Mouse (Mus musculus): ENCODE data around the gene Psg16. TPM values are rescaled to one million over a fixed set of nuclear protein-coding genes. Genes with fewer than 3 reads are reported as not detected.

The Psg16 gene
- polyA plus RNA-seq, 1 experiment, result 0.09 TPM

DNA sequence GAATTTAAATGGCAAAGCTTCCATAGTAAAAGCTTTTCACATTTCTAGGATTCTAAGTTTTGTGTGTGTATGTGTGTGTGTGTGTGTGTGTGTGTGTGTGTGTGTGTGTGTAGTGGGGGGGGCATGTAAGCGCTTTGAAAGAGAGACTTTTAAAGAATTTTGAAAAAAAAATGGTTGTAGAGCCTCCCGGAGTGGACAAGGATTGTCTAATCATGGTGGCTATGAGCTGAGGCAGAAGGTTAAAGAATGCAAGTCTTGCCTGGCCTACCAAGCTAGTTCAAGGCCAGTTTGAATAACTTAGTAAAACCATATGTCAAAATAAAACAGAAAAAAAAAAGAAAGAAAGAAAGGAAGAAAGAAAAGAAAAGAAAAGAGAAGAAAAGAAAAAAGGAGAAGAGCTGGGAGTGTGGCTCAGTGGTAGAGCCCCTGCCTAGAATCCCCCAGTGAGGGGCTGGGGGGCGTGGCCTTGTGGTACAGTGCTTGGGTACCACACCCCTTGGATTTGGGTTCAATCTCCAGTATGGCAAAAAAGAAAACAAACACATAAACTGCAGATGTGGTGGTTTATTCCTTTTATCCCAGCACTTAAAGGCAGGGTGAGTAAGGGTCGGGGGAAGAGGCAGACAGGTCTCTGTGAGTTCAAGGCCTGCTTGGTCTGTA, 18.4 kb upstream of the Psg16 start:
- WGBS, result 94% methylated on average over 4 of the region's 4 CpGs
- Histone ChIP-seq H3K4me3 (replicated peaks; ENCODE audit: extremely low read depth, low read depth, low read length) (no peak overlapping the region), H3K4me1 (ENCODE audit: control insufficient read depth, insufficient read depth, low read length) (peaks cover 16% of the 10 kb centered on the region)
- DNase-seq, result no peak
- TF ChIP-seq CTCF (IDR thresholded peaks at IDR 0.05; ENCODE audit: insufficient read depth, low read length) (no peak), POLR2A (IDR thresholded peaks at IDR 0.05; ENCODE audit: borderline replicate concordance, extremely low read depth, low read depth, low read length) (no peak)

DNA sequence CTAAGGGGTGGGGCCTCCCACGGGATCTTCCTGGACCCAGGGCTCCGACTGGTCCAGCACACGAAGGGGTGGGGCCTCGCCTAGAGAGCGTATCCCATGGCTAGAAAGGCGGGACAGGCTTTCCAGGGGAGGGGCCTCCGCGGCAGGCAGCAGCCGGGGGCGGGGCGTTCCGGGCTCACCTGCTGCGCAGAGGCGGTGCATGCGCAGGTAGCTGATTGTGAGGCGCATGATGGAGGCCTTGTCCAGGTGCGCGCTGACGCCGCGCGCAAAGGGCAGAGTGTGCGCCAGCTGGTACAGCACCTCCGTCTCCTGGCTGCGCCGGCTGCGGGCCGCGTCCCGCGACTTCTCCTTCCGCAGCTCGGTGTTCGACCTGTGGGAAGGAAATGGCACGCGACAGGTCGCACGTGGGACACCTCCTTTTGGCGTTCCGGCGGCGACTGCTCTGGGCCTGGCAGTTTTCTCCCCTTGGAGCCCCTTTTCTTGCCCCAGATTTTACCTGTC, 17.7 kb upstream of the Psg16 start:
- no peak for TF ChIP-seq CTCF (IDR thresholded peaks at IDR 0.05; ENCODE audit: insufficient read depth, low read length)
- peak; percentile 78; the same call in 1 of the 2 replicates for TF ChIP-seq POLR2A (IDR thresholded peaks at IDR 0.05; ENCODE audit: borderline replicate concordance, extremely low read depth, low read depth, low read length)
- 3% methylated on average over 41 of the region's 42 CpGs for WGBS
- DNase-seq, result peak; percentile 89
- H3K4me3 ChIP-seq (replicated peaks; ENCODE audit: extremely low read depth, low read depth, low read length), result peak overlapping the region; percentile 57
- H3K4me1 ChIP-seq (ENCODE audit: control insufficient read depth, insufficient read depth, low read length), result peaks cover 19% of the 10 kb centered on the region

DNA sequence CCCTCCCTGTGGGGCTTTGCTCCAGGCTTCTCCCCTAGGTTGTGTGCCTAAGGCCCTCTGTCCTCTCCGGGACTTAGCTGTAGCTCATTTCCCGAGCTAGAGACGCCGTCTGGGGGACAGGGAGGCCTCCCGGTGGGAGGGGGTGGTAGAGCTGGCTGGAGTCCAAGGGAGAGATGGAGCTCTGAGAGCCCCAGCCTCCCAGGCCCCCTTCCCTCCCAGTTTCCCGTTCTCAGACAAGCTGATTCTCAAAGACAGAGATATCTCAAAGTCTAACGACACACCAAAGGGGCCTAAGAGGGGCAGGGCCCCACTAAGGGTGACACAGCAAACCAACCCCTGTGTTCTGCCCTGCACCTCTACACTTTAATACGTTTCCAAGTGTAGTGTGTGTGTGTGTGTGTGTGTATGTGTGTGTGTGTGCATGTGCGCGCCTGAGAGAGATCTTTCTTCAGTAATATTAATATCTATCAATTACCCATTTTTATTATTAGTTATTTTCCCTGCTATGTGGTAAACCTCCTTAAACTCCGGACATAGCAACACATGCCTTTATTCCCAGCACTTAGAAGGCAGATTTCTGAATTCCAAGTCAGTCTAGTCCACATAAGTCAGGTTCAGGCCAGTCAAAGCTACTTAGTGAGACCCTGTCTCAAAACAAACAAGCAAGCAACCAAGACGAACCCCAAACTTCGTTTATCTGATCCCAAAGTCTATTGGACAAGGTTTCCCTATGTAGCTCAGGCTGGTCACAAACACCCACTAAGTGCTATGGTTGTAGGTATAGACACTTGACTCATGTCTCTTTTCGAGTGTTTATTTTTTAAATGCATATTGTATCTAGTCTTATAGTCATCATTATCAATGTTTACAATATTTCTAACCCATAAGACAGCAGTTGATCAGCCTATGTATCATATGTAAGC, 17.0 kb upstream of the Psg16 start:
- TF ChIP-seq CTCF (IDR thresholded peaks at IDR 0.05; ENCODE audit: insufficient read depth, low read length), result no peak
- TF ChIP-seq POLR2A (IDR thresholded peaks at IDR 0.05; ENCODE audit: borderline replicate concordance, extremely low read depth, low read depth, low read length), result no peak
- H3K4me1 ChIP-seq (ENCODE audit: control insufficient read depth, insufficient read depth, low read length), result peaks cover 21% of the 10 kb centered on the region
- peak overlapping the region; percentile 57 for H3K4me3 ChIP-seq (replicated peaks; ENCODE audit: extremely low read depth, low read depth, low read length)
- no peak for DNase-seq
- WGBS, result 33% methylated on average over 14 of the region's 14 CpGs

DNA sequence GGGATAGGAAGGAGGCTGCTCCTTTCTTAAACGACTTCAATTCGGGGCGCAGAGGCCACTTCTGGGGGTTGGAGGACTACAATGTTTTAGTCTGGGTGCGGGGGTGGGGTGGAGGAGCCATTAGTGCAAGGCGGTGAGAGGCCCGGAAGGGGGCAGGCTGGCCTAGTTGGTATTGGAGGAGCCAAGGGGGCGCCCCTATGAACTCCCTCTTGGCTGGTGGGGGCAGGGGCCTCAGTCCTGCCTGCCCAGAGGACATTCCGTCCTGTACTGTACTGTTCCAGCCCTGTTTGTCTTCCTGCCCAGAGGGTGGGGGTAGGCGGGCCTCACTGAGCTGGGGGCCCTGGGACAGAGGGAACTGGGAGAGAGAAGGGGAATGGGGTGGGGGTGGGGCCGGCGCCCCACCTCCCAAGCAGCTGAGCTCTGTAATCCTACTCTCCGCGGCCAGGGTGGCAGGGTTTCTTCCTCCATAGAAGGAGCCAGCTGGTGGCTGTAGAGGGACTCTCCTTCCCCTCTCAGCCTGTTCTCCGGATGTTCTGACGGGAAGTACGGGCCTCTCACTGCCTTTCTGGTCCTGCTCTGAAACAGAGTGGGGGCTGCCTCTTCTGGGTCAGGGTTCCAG, 15.7 kb upstream of the Psg16 start:
- peak; percentile 73; the same call in 1 of the 2 replicates for TF ChIP-seq POLR2A (IDR thresholded peaks at IDR 0.05; ENCODE audit: borderline replicate concordance, extremely low read depth, low read depth, low read length)
- 0 out of 2 replicates have a peak, but pooled peaks have one; percentile 6 for TF ChIP-seq CTCF (IDR thresholded peaks at IDR 0.05; ENCODE audit: insufficient read depth, low read length)
- WGBS, result 3% methylated on average over 16 of the region's 16 CpGs
- peaks cover 23% of the 10 kb centered on the region for H3K4me1 ChIP-seq (ENCODE audit: control insufficient read depth, insufficient read depth, low read length)
- DNase-seq, result peak; percentile 70
- H3K4me3 ChIP-seq (replicated peaks; ENCODE audit: extremely low read depth, low read depth, low read length), result no peak overlapping the region

GRCm38 (mm10) chr7:17058816-17059462, 14.9 kb upstream of the Psg16 start:
- TF ChIP-seq POLR2A (IDR thresholded peaks at IDR 0.05; ENCODE audit: borderline replicate concordance, extremely low read depth, low read depth, low read length), result no peak
- TF ChIP-seq CTCF (IDR thresholded peaks at IDR 0.05; ENCODE audit: insufficient read depth, low read length), result no peak
- DNase-seq, result peak; percentile 48
- WGBS, result 15% methylated on average over 8 of the region's 8 CpGs
- Histone ChIP-seq H3K4me1 (ENCODE audit: control insufficient read depth, insufficient read depth, low read length) (peaks cover 23% of the 10 kb centered on the region), H3K4me3 (replicated peaks; ENCODE audit: extremely low read depth, low read depth, low read length) (no peak overlapping the region)

- Histone ChIP-seq H3K4me1 (ENCODE audit: control insufficient read depth, insufficient read depth, low read length) (peaks cover 23% of the 10 kb centered on the region), H3K4me3 (replicated peaks; ENCODE audit: extremely low read depth, low read depth, low read length) (no peak overlapping the region)
- 51% methylated on average over 3 of the region's 3 CpGs for WGBS
- no peak for TF ChIP-seq CTCF (IDR thresholded peaks at IDR 0.05; ENCODE audit: insufficient read depth, low read length)
- no peak; the same call in 1 of the 2 replicates for TF ChIP-seq POLR2A (IDR thresholded peaks at IDR 0.05; ENCODE audit: borderline replicate concordance, extremely low read depth, low read depth, low read length)
- peak; percentile 20 for DNase-seq
Observed at GRCm38 (mm10) chr7:17059463-17059844, 14.4 kb upstream of the Psg16 start.

- Histone ChIP-seq H3K4me1 (ENCODE audit: control insufficient read depth, insufficient read depth, low read length) (peaks cover 23% of the 10 kb centered on the region), H3K4me3 (replicated peaks; ENCODE audit: extremely low read depth, low read depth, low read length) (peak overlapping the region; percentile 58)
- peak; percentile 95 for DNase-seq
- no peak for TF ChIP-seq CTCF (IDR thresholded peaks at IDR 0.05; ENCODE audit: insufficient read depth, low read length)
- peak; percentile 78; the same call in 1 of the 2 replicates for TF ChIP-seq POLR2A (IDR thresholded peaks at IDR 0.05; ENCODE audit: borderline replicate concordance, extremely low read depth, low read depth, low read length)
- 6% methylated on average over 9 of the region's 9 CpGs for WGBS
Observed at GRCm38 (mm10) chr7:17060031-17060781, 13.6 kb upstream of the Psg16 start.
